Mouse (Mus musculus): ENCODE measurements around the gene Mid1. TPM values are rescaled to one million over a fixed set of nuclear protein-coding genes. Genes with fewer than 3 reads are reported as not detected.
A peak's percentile ranks its signal among the peaks of the same experiment; 100 is the strongest.

The Mid1 gene
- total RNA-seq (2022) = 10 to 100 TPM in 3 of 4 experiments, 1 to 10 TPM in 1; 8.4 to 19.0 (median 15.9) TPM

DNA sequence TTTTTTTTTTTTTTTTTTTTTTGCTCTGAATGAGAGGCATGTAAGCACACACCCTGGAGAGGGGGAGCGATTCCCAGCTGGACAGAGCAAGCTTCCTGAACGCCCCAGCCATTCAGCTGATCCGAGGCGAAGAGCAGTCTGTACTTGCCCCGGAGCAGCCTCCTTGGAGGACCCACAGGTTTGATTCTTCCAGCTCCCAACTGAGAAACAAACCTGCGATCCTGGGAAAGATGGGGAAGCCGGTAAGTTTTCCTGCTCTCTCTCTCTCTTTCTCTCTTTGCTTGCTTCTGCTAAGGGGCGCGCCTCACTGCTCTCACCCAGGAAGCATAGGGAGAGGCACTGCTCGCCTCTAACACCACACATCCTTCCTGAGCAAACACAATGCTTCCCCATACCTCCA, at the start of gene Mid1:
TSS of gene Mid1 (plus strand) at position 69 of the 400 bp plus-strand sequence.
- DNase-seq = no peak

DNA sequence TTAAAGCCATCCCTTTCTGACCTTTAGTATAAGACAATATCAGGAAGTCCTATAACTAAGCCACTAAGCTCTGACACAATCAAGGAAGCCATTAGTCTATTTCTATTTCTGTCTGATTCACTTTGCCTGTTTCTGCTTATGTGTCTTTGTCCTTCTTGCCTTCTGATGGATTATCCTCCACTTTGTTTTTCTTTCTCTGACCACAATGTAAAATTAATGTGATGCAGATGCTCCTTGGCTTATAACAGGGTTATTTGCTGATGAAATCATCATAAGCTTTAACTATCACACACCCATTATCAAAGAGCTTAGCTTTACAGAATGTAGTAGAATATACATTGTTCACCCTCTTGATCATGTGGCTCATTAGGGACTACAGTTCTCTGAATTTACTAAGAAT, 11.9 kb upstream of the Mid1 start:
- DNase-seq = no peak

DNA sequence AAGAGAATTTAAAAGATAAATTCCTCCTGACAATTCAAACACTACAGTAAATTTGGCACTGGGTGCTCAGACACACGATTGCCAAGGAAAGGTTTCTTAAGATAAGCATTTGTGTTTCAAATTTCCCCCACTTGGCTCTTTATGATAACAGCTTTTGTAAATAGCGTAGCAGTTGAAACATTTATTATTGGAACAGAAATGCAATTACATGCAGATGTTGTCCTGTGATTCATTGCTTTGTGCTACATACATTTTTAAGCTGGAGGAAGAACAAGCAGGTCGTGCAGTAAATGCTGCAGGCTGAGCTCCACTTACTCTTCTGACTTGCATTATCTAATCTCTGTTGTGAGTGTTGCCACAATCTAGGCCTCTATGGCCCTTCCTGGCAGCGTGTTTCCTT, 8.7 kb upstream of the Mid1 start:
- DNase-seq = no peak

DNA sequence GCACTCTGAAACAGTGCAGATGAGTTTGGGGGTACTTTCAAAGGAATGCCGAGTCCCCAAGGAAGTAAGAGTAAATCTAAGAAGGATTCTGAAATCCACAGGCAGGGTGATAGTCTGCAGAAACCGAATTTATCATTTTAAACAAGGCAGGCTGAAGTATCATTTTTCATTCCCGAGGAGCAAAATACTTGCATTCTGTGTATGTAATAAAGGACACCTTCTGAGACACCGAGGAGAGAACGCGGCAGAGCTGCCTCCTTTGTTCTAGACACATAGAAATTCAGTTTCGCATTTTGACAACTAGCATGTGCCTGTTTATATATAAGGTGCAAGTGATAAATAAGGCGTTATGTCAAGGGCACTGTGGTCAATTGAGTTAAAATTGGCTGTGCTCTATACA, 732 bp downstream of the Mid1 start:
- no peak for DNase-seq

DNA sequence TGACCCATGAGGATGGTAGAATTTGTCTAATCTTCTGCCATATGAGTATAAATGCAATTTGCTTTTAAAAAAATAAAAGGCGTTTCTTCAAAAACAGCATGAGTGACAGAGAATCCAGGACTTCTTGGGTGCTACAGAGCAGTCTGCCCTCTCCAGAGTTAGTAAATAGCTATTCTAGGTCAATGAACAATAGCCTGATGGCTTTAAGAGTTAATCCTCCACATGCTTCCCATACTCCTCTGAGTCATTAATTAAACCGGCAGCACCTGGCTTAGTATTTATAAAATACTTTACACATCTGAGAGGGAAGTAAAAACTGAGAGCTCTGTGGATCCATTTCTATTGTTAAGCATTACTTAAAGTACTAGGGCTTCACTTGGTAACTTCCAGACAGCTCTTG, 6.2 kb downstream of the Mid1 start:
- no peak for DNase-seq

DNA sequence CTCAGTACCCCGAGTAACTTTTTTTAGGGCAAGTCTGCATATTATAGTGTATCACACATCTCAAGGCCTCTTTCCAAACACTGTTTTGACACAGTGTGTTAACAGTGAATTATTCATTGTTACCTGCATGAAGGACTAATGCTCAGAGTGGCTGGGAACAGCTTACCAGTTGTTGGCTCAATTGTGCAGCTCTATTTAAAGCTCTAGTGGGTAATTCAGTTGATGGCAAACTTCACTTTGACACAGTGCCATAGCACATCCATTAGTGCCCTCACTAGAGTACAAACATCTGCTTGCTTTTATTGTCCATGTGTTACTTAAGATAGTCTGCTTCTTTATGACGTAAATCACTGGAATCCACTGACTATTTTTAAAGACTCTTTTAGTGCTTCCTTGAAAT, 6.7 kb downstream of the Mid1 start:
- no peak for DNase-seq

DNA sequence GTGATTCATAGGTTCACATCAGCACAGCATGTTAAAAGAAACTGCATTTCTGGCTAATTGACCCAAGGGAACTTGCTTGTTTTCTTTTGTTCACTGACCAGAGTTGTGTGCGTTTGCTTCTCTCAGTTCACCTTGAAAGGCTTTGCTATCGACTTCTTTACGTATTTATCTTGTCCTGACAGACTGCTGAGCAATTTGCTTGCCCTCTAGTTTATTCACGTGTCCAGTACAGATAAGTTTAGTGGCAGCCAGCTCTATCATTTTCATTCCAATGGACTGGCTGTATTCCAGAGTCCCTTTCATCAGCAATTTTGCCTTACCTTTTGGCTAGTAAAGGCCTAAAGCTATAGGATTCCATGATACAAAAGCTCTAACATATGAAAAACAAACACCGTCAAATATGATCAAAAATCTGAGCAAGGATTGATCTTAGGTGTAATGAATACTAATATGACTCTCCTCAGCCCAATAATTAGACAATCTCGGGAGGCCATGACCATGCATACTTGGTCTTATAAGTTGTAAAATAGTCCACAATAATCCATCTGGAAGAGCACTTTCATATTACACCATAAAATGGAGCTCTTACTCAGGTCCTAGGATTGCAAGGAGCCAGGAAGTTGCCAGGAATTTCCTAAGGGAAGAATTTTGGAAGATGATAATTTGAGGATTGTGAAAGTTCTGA, 7.4 kb downstream of the Mid1 start:
- DNase-seq = no peak

DNA sequence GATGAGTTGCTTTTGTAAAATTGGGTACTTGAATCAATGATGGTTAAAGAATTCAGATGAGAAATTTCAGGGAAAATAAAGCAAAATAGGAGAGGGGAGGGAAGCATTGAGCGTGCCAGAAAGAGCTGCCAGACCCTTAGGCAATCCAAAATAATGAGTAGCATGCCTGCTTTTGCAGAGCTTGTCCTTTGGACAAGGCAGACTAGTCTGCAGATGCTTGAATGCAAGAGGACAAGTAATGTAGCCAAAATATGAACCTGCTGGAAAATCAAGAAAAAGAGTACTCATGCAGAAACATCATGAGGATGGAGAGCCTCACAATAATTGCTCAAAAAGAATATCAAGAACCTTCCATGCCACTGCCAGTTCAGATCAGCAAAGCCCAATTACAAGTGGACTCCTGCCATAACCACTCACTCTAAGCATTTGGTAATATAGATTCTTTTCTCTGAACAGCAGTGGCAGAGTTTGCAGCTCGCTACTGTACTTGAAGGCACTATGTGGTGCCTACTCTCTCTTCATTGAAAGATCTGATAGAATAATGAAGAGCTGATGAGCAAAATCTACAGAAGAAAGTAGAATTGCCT, 19.1 kb downstream of the Mid1 start:
- DNase-seq = no peak

DNA sequence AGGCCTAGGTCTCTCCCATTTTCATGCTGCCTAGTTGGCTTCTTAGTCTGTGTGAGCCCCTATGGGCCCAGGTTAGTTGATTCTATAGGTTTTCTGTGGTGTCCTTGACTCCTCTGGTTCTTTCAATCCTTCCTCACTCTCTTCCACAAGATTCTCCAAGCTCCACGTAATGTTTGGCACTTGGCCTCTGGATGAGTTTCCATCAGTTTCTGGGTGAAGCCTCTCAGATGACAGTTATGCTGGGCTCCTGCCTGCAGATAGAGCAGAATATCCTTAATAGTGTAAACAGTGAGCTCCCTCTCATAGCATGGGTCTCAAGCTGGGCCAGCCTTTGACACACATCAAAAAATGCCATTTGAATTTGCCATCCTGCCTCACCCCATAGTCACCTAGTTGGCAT, 38.5 kb downstream of the Mid1 start:
- no peak for DNase-seq

DNA sequence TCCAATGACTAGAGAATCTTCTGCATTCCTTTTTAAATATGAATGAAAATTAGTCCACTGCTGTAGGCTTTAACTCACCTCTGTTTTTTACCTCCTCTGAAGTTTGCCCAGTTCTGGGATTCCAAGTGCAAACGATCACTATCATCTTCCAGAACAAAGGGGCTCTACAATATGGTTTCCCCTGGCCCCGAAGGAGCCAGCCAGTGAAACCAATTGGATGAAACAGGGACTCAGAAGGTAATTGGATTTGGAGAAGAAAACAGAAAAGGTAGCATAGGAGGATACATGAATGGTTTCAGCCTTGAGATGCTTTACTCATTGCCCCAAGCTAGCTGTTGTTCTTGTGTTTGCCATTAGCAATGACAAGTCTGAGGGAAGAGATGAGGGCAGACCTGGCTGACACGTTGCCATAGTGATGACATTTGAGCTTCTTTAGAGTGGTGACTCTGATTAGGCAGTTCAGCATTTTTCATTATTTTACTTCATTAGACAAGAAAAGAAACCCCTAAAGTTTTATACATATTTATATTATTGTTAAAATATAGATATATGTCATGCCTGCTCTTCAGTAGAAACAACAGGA, 50.5 kb downstream of the Mid1 start:
- no peak for DNase-seq

DNA sequence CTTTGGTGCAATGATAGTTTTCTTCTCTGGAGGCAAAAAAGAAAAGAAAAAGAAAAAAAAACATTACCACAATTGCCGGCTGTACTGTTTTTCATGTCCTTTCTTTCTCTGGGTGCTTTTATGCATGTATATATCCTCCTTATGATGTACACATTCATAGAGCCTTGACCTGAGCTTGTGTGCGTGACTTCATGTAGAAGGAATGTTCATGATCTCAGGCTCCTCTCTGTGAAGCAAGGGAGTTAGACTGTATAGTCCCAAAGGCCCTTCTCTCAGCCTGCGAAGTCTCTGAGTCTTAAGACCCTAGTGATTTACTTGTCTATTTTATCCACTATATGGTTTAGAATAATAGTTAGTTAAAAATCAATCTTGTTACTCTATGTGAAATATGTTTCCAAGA, 73.0 kb downstream of the Mid1 start:
- no peak for DNase-seq

DNA sequence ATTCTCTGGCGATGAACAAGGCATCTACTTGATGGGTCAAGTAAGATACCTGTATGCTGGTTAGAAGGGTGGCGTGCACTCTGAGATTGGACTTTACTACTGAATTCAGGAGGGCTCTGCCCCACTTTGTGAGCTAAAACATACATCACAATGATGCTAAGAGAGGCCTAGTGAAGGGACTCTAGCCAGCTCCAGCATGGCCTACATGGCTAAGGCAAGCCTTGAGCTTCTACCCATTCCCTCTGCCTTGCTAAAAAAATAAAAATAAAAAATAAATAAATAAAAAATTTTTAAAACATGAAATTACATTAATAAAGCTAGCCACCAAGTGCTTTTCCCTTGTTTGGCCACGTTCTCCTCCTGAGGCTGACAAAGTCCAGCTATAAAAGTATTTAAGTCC, 94.5 kb downstream of the Mid1 start, which contains the start of gene 4933400A11Rik:
TSS of gene 4933400A11Rik (minus strand) at position 101 of the 400 bp plus-strand sequence.
- DNase-seq = no peak

DNA sequence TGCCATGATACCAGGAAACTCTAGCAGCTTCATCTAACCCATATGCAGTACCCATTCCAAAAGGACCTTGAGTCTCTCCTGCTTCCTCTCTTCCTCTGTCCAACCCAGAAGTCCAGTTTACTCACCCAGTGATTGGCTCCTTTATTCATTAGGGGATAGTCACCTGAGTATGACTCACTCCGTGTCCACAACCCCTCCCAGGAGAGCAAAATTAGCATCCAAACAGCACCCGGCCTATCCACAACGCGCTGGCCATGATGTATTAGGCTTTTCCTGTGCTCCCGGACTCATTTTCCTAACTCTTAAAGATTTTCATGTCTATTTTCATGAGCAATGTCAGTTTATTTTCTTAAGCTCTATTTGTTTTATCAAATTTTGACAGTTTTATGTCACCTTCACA, 104.7 kb downstream of the Mid1 start:
- DNase-seq = no peak

DNA sequence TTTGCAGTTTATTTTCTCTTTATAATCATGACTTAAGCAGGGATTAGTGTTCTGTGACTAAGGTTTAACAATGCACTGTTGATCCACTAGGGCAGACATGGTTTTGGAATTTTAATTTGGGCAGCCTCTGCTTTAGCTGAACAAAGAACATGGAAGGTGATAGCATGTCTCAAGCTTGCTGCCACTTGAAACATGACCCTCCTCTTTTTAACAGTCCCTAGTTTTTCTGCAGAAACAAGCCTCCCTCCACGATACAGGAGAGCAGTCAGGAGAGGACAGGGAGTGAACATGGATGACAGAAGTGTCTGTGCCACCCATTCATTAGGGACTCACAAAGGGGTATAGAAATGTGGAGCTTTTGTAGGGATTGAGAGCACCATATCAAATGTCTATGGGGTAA, 107.9 kb downstream of the Mid1 start:
- DNase-seq = no peak

DNA sequence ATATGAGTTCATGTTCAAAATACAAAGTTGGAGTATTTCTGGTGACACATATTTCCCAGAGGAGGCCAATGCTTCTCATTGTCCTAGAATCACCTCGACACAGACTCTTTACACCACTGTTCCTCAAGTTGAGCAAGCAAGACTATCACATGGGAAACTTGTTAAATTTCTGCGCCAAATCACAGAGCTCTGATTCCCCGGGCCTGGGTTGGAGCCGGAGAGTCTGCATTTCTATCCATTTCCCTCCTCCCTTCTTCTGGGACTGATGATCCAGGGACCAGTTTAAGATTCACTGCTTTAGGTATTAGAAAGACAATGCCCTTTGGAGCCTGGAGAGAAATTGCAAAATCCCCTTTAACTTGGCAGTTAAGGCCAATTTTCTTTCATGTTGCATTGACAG, 109.4 kb downstream of the Mid1 start:
- peak; percentile 45 for DNase-seq

DNA sequence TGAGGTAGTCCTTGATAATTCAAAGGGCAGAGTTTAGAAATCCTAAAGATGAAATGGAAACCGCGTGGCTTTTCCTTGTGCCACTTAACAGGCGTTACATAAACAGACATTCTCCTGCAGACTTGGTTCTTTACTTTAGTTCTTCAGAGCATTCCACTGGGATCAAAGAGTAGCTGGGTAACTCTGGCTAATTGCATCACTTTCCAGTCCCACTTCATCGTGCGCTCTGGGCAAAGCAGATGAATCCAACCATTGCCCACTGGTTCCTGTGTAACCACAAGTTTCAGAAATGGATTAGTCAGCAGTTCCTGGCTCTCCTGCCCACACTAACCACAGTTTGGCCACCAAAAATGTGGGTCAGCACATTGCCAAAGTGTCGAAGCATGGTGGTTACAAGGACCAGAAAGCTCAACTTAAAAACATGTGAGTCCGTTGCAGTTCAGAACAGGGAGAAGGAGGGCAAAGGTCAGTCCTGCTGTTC, 109.9 kb downstream of the Mid1 start:
- DNase-seq = peak; percentile 67

DNA sequence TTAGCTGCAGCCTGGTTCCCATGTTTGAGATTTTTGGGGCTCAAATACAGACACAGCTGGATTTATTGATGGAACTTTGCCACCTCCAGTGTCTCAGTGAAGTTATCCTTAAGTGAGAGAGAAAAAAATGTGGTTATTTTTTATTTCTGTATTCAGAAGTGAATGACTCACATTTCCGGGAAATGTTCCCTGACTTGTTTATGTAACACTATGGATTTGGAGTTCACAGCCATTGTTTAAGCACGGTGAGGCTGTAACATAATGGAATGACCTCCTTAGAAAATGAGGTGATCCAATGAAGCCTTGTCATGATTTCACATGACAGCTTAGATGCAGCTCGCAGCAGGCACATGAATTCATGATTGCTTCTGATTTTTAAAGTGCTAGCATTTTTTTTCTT, 112.1 kb downstream of the Mid1 start:
- DNase-seq = no peak

DNA sequence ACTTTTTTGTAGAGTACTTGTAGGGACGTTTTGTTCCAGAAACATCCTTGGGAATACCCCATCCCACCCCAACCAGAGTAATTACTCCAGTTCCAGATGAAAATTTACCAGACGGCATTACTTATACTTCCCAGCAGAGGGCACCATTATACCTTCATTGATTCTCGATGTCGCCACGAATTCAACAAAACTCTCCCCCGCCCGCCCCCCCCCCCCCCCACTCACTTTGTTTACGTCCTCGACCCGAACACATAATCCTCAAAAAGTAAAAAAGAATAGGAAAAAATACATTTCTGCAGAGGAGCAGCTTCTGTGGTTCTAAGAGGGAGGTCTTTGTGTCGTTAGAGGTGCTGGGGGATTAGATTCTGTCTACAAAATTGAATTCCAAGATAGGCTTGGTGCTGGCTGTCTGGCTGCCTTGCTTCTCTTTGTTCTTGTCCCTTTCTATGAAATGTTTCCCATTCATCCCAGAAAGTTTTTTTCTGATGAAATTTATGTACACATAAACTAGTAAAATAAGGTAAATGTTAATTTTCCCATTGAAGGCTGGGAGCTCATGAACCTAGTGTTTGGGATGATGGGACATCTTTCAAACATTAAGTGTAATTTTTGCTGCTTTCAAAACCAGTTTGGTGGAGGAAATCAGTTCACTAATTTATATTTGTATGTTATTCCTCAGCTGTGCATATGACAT, 114.1 kb downstream of the Mid1 start:
- DNase-seq = no peak

DNA sequence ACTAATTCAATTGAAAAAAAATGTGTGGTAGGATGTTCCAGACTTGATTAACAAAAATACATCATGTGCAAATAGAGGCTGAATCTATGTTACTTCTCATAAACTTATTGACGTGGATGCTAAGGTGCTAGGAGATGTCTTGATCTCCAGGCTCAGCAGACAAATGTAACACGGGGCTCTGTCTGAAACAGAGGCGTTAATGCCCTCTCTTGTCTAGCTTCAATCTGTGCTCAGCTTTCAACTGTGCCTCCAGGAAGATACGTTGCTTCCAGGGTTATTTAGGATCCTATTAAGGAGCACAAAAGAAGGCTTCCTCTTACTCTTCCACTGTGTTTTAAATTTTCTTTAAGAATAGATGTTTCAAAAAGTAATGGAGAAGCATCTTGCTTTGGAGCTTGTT, 115.2 kb downstream of the Mid1 start:
- DNase-seq = no peak

DNA sequence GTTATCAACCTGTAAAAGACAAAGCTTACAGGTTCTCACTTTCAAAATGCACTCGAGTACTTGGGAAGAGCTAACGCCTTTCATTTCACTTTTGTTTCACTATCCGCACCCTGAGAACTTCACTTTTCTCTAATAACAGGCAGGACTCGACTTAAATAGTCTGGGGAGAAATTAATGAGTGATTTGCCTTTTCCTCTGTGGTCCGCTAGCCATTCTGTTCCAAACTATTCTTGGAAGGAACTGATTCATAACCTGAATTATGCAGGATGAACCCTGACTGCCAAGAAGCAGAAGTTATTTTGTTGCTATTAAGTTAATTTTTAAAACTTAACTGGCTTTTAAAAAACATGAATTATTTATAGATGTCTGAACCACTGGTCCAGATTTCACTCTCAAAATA, 120.8 kb downstream of the Mid1 start:
- DNase-seq = no peak

DNA sequence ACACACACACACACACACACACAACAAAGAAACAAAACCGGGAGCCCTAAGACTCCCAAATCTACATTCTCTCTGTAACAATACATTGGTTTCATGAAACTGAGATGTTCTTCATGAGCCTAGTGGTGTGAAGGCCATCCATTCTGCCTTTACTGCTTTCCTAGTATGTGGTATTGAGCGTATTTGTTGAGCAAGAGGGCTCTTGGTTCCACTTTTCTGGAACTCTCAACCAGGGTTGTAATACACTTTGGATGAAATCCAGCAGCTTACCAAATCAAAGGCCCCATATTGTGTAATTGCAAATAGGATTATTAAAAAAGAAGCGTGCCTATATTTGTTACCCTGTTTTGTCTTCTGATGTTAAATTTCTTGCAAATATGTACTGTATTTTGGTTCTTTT, 122.7 kb downstream of the Mid1 start:
- DNase-seq = no peak

DNA sequence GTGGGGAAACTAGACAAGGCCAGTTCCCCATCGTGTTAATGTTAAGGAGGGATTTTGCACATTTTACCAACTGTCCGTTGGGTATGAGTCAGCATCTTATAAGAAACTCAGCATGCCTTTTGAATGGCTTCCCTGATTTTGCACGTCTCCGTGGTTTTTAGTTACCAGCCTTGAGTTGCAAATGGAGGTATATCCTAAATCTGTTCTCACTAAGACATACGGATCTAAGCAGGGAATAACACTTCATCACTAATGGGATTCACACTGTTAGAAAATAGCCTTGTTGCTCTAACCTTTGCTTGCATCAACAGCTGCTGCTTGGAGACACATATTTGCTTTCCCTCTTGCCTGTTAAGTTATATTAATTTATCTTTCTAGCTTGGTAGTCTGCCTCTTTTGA, 126.3 kb downstream of the Mid1 start:
- no peak for DNase-seq

DNA sequence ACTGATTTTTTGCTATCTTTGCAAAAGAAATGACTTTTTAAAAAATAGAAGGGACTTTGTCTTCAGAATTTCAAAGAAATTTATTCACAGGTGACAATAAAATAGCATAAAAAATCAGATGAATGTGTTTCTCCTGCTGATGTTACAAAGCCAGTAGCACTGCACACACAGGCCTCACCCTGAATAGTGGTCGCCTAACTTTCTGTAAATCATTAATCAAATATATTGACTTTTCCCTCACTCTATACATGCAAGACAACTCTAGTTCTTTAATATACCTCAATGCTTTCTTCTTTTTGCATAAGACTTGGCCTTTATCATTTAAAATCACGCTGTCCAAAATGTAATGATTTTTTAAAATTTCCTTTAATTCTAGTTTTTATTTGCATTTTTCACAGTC, 126.8 kb downstream of the Mid1 start:
- DNase-seq = no peak

DNA sequence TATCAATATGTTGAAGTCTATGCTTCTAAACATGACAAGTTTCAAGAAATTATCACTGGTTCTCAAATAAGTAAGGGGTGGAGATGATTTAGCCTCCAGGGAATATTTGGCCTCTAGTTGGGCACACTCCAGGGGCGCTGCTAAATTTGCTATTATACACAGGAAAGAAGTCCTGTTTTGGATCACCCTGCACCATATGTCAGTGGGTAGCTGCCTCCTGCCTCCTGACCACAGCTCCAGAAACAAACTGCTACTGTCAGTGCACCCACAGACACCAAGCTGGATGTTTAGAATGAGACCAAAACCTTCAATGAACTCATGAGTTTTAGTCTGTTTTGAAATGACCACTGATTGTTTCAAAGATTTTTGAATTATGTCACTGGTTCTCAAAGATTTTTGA, 128.7 kb downstream of the Mid1 start:
- no peak for DNase-seq

Data from adrenal gland, adult 8-10 months (tissue).